Mouse (Mus musculus): ENCODE results near the gene Zdhhc11. TPM values are rescaled to one million over a fixed set of nuclear protein-coding genes. Genes with fewer than 3 reads are reported as not detected.

The Zdhhc11 gene
- total RNA-seq, 1 experiment: not detected

DNA sequence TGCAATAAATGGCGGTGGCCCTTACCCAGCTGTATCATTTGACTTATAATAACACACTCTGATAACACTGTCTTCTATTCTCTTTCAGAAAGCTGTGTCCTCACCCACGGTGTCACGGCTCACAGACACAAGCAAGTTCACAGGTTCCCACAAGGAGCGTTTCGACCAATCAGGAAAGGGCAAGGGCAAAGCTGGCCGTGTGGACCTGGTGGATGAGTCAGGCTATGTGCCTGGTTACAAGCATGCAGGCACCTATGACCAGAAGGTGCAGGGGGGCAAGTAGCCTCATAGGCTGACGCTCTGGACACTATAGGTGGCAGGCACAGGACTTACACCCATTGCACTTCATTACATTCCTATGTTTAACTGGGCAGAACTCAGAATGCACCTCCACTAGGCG, 67.5 kb downstream of the Zdhhc11 start:
- Histone ChIP-seq H3K4me1 (ENCODE audit: control insufficient read depth in 2 of 2, insufficient read depth in 2 of 2, low read length in 2 of 2, poor library complexity in 1 of 2) (no peaks in the 10 kb centered on the region), H3K4me3 (ENCODE audit: insufficient read depth in 1 of 2, low read depth in 1 of 2, low read length in 2 of 2, poor library complexity in 1 of 2, severe bottlenecking in 1 of 2) (no peak overlapping the region), H3K27ac (ENCODE audit: insufficient read depth, low read depth, low read length, poor library complexity, severe bottlenecking) (no peak overlapping the region), H3K9me3 (ENCODE audit: control insufficient read depth, insufficient read depth, low read depth, low read length) (no peaks in the 10 kb centered on the region), H3K9ac (ENCODE audit: insufficient read depth, low read depth, low read length, poor library complexity, severe bottlenecking) (no peak overlapping the region), H3K36me3 (ENCODE audit: control insufficient read depth, insufficient read depth, low read length, poor library complexity, severe bottlenecking) (no peaks in the 10 kb centered on the region)
- in situ Hi-C loops (cut with MboI; ENCODE audit: low sequenced_read_pairs in 2 of 2, unreplicated experiment in 2 of 2): no loop called here
- TF ChIP-seq CHD2 (IDR thresholded peaks at IDR 0.05; ENCODE audit: low read depth, low read length): no peak
- no peak for TF ChIP-seq ZC3H11A (IDR thresholded peaks at IDR 0.05; ENCODE audit: borderline replicate concordance, low read depth, low read length)
- TF ChIP-seq HCFC1 (IDR thresholded peaks at IDR 0.05; ENCODE audit: borderline replicate concordance, insufficient read depth, low read length): no peak
- no peak for TF ChIP-seq ZNF384 (IDR thresholded peaks at IDR 0.05; ENCODE audit: low read depth, low read length)
- no peak for TF ChIP-seq MAFK (IDR thresholded peaks at IDR 0.05; ENCODE audit: insufficient read depth, low read depth, low read length)
- no peak for DNase-seq (ENCODE audit: low read depth, low spot score)

DNA sequence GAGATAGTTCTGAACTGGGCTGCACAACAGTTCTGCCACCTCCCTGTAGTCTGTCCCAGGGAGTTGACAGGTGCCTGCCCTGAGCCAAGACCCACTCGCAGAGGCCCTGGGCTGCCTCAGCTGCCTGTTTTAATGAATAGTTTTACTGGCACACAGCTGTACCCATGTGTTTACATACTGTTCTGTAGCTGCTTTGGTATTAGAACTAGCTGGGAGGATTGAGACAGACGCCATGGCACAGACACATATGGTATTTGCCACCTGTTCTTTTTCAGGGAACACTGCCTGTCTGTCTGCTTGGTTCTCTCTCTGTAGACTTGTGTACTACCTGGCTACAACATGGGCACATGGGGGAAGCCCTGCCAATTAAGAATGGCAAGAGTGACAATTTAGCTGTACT, 71.1 kb downstream of the Zdhhc11 start:
- H3K9me3 ChIP-seq (ENCODE audit: control insufficient read depth, insufficient read depth, low read depth, low read length): no peaks in the 10 kb centered on the region
- no peak overlapping the region for H3K9ac ChIP-seq (ENCODE audit: insufficient read depth, low read depth, low read length, poor library complexity, severe bottlenecking)
- H3K4me3 ChIP-seq (ENCODE audit: insufficient read depth in 1 of 2, low read depth in 1 of 2, low read length in 2 of 2, poor library complexity in 1 of 2, severe bottlenecking in 1 of 2): no peak overlapping the region
- no peak for DNase-seq (ENCODE audit: low read depth, low spot score)
- H3K4me1 ChIP-seq (ENCODE audit: control insufficient read depth in 2 of 2, insufficient read depth in 2 of 2, low read length in 2 of 2, poor library complexity in 1 of 2): no peaks in the 10 kb centered on the region
- no peak overlapping the region for H3K27ac ChIP-seq (ENCODE audit: insufficient read depth, low read depth, low read length, poor library complexity, severe bottlenecking)
- H3K36me3 ChIP-seq (ENCODE audit: control insufficient read depth, insufficient read depth, low read length, poor library complexity, severe bottlenecking): peaks cover 10% of the 10 kb centered on the region
- in situ Hi-C loops (cut with MboI; ENCODE audit: low sequenced_read_pairs in 2 of 2, unreplicated experiment in 2 of 2): no loop called here
- TF ChIP-seq ZNF384 (IDR thresholded peaks at IDR 0.05; ENCODE audit: low read depth, low read length) (no peak), MAFK (IDR thresholded peaks at IDR 0.05; ENCODE audit: insufficient read depth, low read depth, low read length) (no peak), ZC3H11A (IDR thresholded peaks at IDR 0.05; ENCODE audit: borderline replicate concordance, low read depth, low read length) (no peak), HCFC1 (IDR thresholded peaks at IDR 0.05; ENCODE audit: borderline replicate concordance, insufficient read depth, low read length) (no peak), CHD2 (IDR thresholded peaks at IDR 0.05; ENCODE audit: low read depth, low read length) (no peak)

DNA sequence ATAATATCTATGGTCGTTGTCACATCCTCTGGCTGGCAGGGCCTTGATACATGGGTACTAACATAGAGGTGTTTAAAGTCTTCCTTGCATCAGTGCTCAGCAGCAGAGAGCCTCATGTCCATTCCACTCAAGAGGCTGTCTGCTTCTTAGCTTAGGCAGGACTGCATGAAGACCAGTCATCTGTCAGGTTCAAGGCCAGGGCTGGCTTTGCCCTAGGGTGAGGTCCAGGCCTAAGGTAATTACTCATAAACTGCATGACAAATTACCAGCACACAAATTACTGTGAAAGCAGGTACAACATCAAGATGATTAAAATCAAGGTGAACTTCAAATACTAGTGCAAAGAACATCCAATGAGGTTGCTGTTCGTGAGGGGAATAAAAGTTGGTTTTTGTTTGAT, 72.1 kb downstream of the Zdhhc11 start:
- no peak overlapping the region for H3K4me3 ChIP-seq (ENCODE audit: insufficient read depth in 1 of 2, low read depth in 1 of 2, low read length in 2 of 2, poor library complexity in 1 of 2, severe bottlenecking in 1 of 2)
- TF ChIP-seq HCFC1 (IDR thresholded peaks at IDR 0.05; ENCODE audit: borderline replicate concordance, insufficient read depth, low read length): no peak
- TF ChIP-seq CHD2 (IDR thresholded peaks at IDR 0.05; ENCODE audit: low read depth, low read length): no peak
- no peak overlapping the region for H3K27ac ChIP-seq (ENCODE audit: insufficient read depth, low read depth, low read length, poor library complexity, severe bottlenecking)
- H3K36me3 ChIP-seq (ENCODE audit: control insufficient read depth, insufficient read depth, low read length, poor library complexity, severe bottlenecking): peaks cover 12% of the 10 kb centered on the region
- H3K9ac ChIP-seq (ENCODE audit: insufficient read depth, low read depth, low read length, poor library complexity, severe bottlenecking): no peak overlapping the region
- DNase-seq (ENCODE audit: low read depth, low spot score): no peak
- no peaks in the 10 kb centered on the region for H3K9me3 ChIP-seq (ENCODE audit: control insufficient read depth, insufficient read depth, low read depth, low read length)
- in situ Hi-C loops (cut with MboI; ENCODE audit: low sequenced_read_pairs in 2 of 2, unreplicated experiment in 2 of 2): no loop called here
- H3K4me1 ChIP-seq (ENCODE audit: control insufficient read depth in 2 of 2, insufficient read depth in 2 of 2, low read length in 2 of 2, poor library complexity in 1 of 2): no peaks in the 10 kb centered on the region

DNA sequence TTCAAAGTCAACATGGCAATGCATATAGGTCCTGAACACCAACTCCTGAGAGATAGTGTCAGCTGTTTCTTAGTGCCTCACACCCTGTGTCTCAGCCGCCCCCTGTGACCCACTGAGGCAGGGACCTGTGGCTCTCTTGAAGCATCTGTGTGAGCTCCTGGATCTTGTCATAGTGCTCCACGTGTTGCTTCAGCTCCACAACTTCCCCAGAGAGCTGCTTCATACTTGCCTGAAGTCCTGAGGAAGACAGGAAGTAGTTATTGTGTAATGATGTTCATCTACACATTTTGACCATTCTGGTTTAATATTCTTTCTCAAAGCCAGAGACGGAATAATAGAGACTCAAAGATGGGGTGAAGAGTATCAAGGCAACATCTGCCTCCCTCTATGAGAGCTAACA, 76.3 kb downstream of the Zdhhc11 start:
- Histone ChIP-seq H3K4me3 (ENCODE audit: insufficient read depth in 1 of 2, low read depth in 1 of 2, low read length in 2 of 2, poor library complexity in 1 of 2, severe bottlenecking in 1 of 2) (no peak overlapping the region), H3K4me1 (ENCODE audit: control insufficient read depth in 2 of 2, insufficient read depth in 2 of 2, low read length in 2 of 2, poor library complexity in 1 of 2) (no peaks in the 10 kb centered on the region), H3K9me3 (ENCODE audit: control insufficient read depth, insufficient read depth, low read depth, low read length) (no peaks in the 10 kb centered on the region), H3K36me3 (ENCODE audit: control insufficient read depth, insufficient read depth, low read length, poor library complexity, severe bottlenecking) (peaks cover 18% of the 10 kb centered on the region), H3K27ac (ENCODE audit: insufficient read depth, low read depth, low read length, poor library complexity, severe bottlenecking) (no peak overlapping the region), H3K9ac (ENCODE audit: insufficient read depth, low read depth, low read length, poor library complexity, severe bottlenecking) (no peak overlapping the region)
- TF ChIP-seq HCFC1 (IDR thresholded peaks at IDR 0.05; ENCODE audit: borderline replicate concordance, insufficient read depth, low read length) (no peak), ZC3H11A (IDR thresholded peaks at IDR 0.05; ENCODE audit: borderline replicate concordance, low read depth, low read length) (no peak), CHD2 (IDR thresholded peaks at IDR 0.05; ENCODE audit: low read depth, low read length) (no peak), MAFK (IDR thresholded peaks at IDR 0.05; ENCODE audit: insufficient read depth, low read depth, low read length) (no peak), ZNF384 (IDR thresholded peaks at IDR 0.05; ENCODE audit: low read depth, low read length) (no peak)
- in situ Hi-C loops (cut with MboI; ENCODE audit: low sequenced_read_pairs in 2 of 2, unreplicated experiment in 2 of 2): no loop called here
- no peak for DNase-seq (ENCODE audit: low read depth, low spot score)

Other genes with a start within 250 kb of the Zdhhc11 start
- 87.1 and 126 TPM in 2 replicates for gene Slc12a7, start 230.8 kb upstream of the Zdhhc11 start, total RNA-seq (2012; rRNA removed)
- gene Nkd2, start 116.2 kb upstream of the Zdhhc11 start, total RNA-seq (2012; rRNA removed): 1.8 and 2.6 TPM in 2 replicates
- 26.1 and 43.0 TPM in 2 replicates for gene Trip13, start 26.1 kb upstream of the Zdhhc11 start, total RNA-seq (2012; rRNA removed)
- 25.3 and 26.6 TPM in 2 replicates for gene Brd9, start 26.0 kb upstream of the Zdhhc11 start, total RNA-seq (2012; rRNA removed)
- gene Tppp, start 45.6 kb downstream of the Zdhhc11 start, total RNA-seq (2012; rRNA removed): 0.21 and 0.22 TPM in 2 replicates
- gene Cep72, start 98.4 kb downstream of the Zdhhc11 start, total RNA-seq (2012; rRNA removed): 7.6 and 10.0 TPM in 2 replicates
- gene Slc9a3, start 157.6 kb downstream of the Zdhhc11 start, total RNA-seq (2012; rRNA removed): 0.05 TPM in 1 of 2 replicates, not detected in the other
- gene Exoc3, start 244.9 kb downstream of the Zdhhc11 start, total RNA-seq (2012; rRNA removed): 20.5 and 28.8 TPM in 2 replicates

Data from ES-E14 (cell line).